Mouse (Mus musculus) T-helper 17 cell (primary cell): ENCODE measurements around the gene Tmc6.

Source experiments
- in situ Hi-C, 2 experiments: fragments of 300-600 bp; cut with MboI, MseI; formaldehyde crosslinking; loops; 1 replicate in 1 of 2; 2 replicates in 1 of 2; pipeline ENCODE4 v1.15.1; 2025; ENCODE audit warnings: high pct_unique_total_duplicates in 2 of 2

The Tmc6 gene

GRCm38 (mm10) chr11:117761801-117762200, 20.2 kb downstream of the Tmc6 start:
- in situ Hi-C loops, result no loop called here

GRCm38 (mm10) chr11:117760374-117761119, 21.5 kb downstream of the Tmc6 start:
- in situ Hi-C loops, result no loop called here

GRCm38 (mm10) chr11:117759267-117759666, 22.7 kb downstream of the Tmc6 start:
- in situ Hi-C loops, result no loop called here

- in situ Hi-C loops, result no loop called here
Measured at GRCm38 (mm10) chr11:117755891-117756290, 26.1 kb downstream of the Tmc6 start.

GRCm38 (mm10) chr11:117751544-117751943, 30.5 kb downstream of the Tmc6 start:
- in situ Hi-C loops, result no loop called here

- in situ Hi-C loops, result no loop called here
Measured at GRCm38 (mm10) chr11:117749414-117749813, 32.6 kb downstream of the Tmc6 start.

- in situ Hi-C loops, result no loop called here
Measured at GRCm38 (mm10) chr11:117748628-117749027, 33.4 kb downstream of the Tmc6 start.

GRCm38 (mm10) chr11:117743454-117744030, 38.5 kb downstream of the Tmc6 start:
- in situ Hi-C loops, result no loop called here

- in situ Hi-C loops, result no loop called here
Measured at GRCm38 (mm10) chr11:117742715-117743114, 39.3 kb downstream of the Tmc6 start.

- in situ Hi-C loops, result no loop called here
Measured at GRCm38 (mm10) chr11:117742243-117742642, 39.8 kb downstream of the Tmc6 start.

GRCm38 (mm10) chr11:117741128-117741527, 40.9 kb downstream of the Tmc6 start:
- in situ Hi-C loops, result no loop called here

- in situ Hi-C loops, result no loop called here
Measured at GRCm38 (mm10) chr11:117738123-117738522, 43.9 kb downstream of the Tmc6 start.

GRCm38 (mm10) chr11:117736037-117736689, 45.8 kb downstream of the Tmc6 start:
- in situ Hi-C loops, result no loop called here

GRCm38 (mm10) chr11:117731470-117731869, 50.5 kb downstream of the Tmc6 start:
- in situ Hi-C loops, result no loop called here

GRCm38 (mm10) chr11:117730490-117730838, 51.5 kb downstream of the Tmc6 start:
- in situ Hi-C loops, result no loop called here

- in situ Hi-C loops, result no loop called here
Measured at GRCm38 (mm10) chr11:117729798-117730489, 52.1 kb downstream of the Tmc6 start.

GRCm38 (mm10) chr11:117729341-117729740, 52.7 kb downstream of the Tmc6 start:
- in situ Hi-C loops, result no loop called here

- in situ Hi-C loops, result no loop called here
Measured at GRCm38 (mm10) chr11:117728841-117729240, 53.2 kb downstream of the Tmc6 start.

- in situ Hi-C loops, result no loop called here
Measured at GRCm38 (mm10) chr11:117728245-117728644, 53.8 kb downstream of the Tmc6 start.

- in situ Hi-C loops, result no loop called here
Measured at GRCm38 (mm10) chr11:117727031-117727430, 55.0 kb downstream of the Tmc6 start.

GRCm38 (mm10) chr11:117724604-117725301, 57.2 kb downstream of the Tmc6 start:
- in situ Hi-C loops, result no loop called here

- in situ Hi-C loops, result no loop called here
Measured at GRCm38 (mm10) chr11:117718838-117719237, 63.2 kb downstream of the Tmc6 start.
